Mouse (Mus musculus): ENCODE results near the gene Olfr1095.

Olfr1095 gene

GRCm38 (mm10) chr2:86851596-86851995 is at the start of gene Olfr1095:
TSS of gene Olfr1095 (minus strand) at chr2:86851696.
- DNase-seq (ENCODE audit: low read depth, low spot score) = no peak

GRCm38 (mm10) chr2:86892116-86892515 is 40.6 kb upstream of the Olfr1095 start, which contains the start of gene Olfr1097:
TSS of gene Olfr1097 (minus strand) at chr2:86892216.
- no peak for DNase-seq (ENCODE audit: low read depth, low spot score)

- no peak for DNase-seq (ENCODE audit: low read depth, low spot score)
These were observed 23.2 kb upstream of the Olfr1095 start, which contains the start of gene Gm13723 for GRCm38 (mm10) chr2:86874702-86875101. TSS of gene Gm13723 (minus strand) at chr2:86874802.

GRCm38 (mm10) chr2:86824363-86824762 is 27.1 kb downstream of the Olfr1095 start, which contains the start of gene Olfr1094:
TSS of gene Olfr1094 (plus strand) at chr2:86824663.
- no peak for DNase-seq (ENCODE audit: low read depth, low spot score)

GRCm38 (mm10) chr2:86809918-86810317 is 41.6 kb downstream of the Olfr1095 start, which contains the start of gene Olfr141:
TSS of gene Olfr141 (minus strand) at chr2:86810018.
- no peak for DNase-seq (ENCODE audit: low read depth, low spot score)
